Mouse (Mus musculus) limb, embryonic 10.5 days (tissue): ENCODE results near the gene Gm44579. TPM values are rescaled to one million over a fixed set of nuclear protein-coding genes. Genes with fewer than 3 reads are reported as not detected.

Source experiments
- DNase-seq: peaks from one replicate; pipeline ENCODE4 v3.0.0-alpha.2; 2017; ENCODE audit warnings: low spot score
- H3K27ac ChIP-seq: fragments of 300-500 bp; sonication (generic); 2 replicates; pipeline ENCODE4 v1.5.1; 2016; ENCODE audit warnings: mild to moderate bottlenecking
- H3K27me3 ChIP-seq: fragments of 300-500 bp; sonication (generic); 2 replicates; pipeline ENCODE4 v1.6.1; 2016; ENCODE audit warnings: low read depth, mild to moderate bottlenecking; ENCODE audit not compliant: poor library complexity, severe bottlenecking
- H3K36me3 ChIP-seq: fragments of 300-500 bp; sonication (generic); 2 replicates; pipeline ENCODE4 v1.6.1; 2016; ENCODE audit warnings: mild to moderate bottlenecking, moderate library complexity
- H3K4me1 ChIP-seq: fragments of 300-500 bp; sonication (generic); 2 replicates; pipeline ENCODE4 v1.6.1; 2016
- H3K4me3 ChIP-seq: fragments of 300-500 bp; sonication (generic); 2 replicates; pipeline ENCODE4 v1.5.1; 2016; ENCODE audit warnings: mild to moderate bottlenecking, moderate library complexity
- H3K9me3 ChIP-seq: fragments of 300-500 bp; sonication (generic); replicated peaks from 2 replicates; pipeline ENCODE4 v1.6.1; 2016; ENCODE audit warnings: mild to moderate bottlenecking
- WGBS: fragments of 180-500 bp; shearing (Covaris S2); methylation state at CpG from one replicate; pipeline ENCODE4 v1.1.7; 2016; 5-methylcytosine and 5-hydroxymethylcytosine counted together
- polyA plus RNA-seq: library from polyadenylated mRNA; unstranded; fragments of >200 nt; fragmentation: Nextera tagmentation; extraction: Ambion mirVana; gene quantifications from 2 replicates; pipeline ENCODE4 v1.2.1, GENCODE M21; 2016

The Gm44579 gene
- polyA plus RNA-seq, 1 experiment from 2014 or later, result not detected

DNA sequence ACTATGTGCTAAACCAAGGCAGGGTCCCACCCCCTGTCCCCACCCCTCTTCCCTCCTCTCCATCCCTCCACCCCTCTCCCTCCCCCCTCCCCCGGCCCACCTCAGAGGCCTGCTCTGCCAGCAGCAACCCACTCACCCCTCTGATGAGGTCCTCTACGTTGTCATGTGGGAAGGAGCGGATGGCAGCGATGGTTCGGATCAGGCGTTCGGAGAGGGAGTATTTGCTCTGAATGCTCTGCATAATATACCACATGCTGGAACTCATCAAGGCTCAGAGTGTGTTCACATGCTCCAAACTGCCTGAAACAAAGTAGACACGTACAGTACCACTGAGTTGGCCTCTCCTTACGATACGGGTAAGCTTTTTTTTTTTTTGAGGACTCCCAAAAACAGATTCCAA lies 78.3 kb downstream of the Gm44579 start:
- no peak for DNase-seq
- peaks cover 14% of the 10 kb centered on the region for H3K4me1 ChIP-seq
- no peak overlapping the region for H3K27ac ChIP-seq
- H3K4me3 ChIP-seq, result no peak overlapping the region
- no peaks in the 10 kb centered on the region for H3K27me3 ChIP-seq
- H3K9me3 ChIP-seq, result no peaks in the 10 kb centered on the region
- peaks cover 47% of the 10 kb centered on the region for H3K36me3 ChIP-seq
- 85% methylated on average over 10 of the region's 10 CpGs for WGBS

GRCm38 (mm10) chr15:98140809-98141208 lies 80.0 kb downstream of the Gm44579 start:
- no peak for DNase-seq
- H3K36me3 ChIP-seq, result peaks cover 64% of the 10 kb centered on the region
- 98% methylated on average over 5 of the region's 5 CpGs for WGBS
- H3K27me3 ChIP-seq, result no peaks in the 10 kb centered on the region
- H3K4me3 ChIP-seq, result no peak overlapping the region
- H3K4me1 ChIP-seq, result peaks cover 10% of the 10 kb centered on the region
- no peak overlapping the region for H3K27ac ChIP-seq
- no peaks in the 10 kb centered on the region for H3K9me3 ChIP-seq

DNA sequence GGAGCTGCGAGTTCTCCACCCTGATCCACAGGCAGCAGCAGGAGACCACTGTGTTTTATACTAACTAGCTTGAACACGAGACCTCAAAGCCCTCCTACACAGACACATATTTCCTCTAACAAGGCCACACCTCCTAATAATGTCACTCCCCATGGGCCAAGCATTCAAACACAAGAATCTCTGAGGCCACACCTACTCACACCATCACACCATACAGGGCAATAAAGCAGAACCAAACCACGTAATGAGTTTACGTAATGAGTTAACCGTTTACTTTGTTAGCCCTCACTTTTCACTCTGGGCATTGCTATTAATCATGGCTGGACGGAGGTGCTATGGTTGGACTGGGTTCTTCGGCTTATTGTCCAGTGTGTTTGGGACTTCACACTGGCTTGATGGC lies 81.0 kb downstream of the Gm44579 start:
- DNase-seq, result no peak
- H3K27ac ChIP-seq, result no peak overlapping the region
- WGBS, result 75% methylated on average over 7 of the region's 7 CpGs
- no peaks in the 10 kb centered on the region for H3K27me3 ChIP-seq
- no peak overlapping the region for H3K4me3 ChIP-seq
- H3K36me3 ChIP-seq, result peaks cover 75% of the 10 kb centered on the region
- no peaks in the 10 kb centered on the region for H3K9me3 ChIP-seq
- H3K4me1 ChIP-seq, result peaks cover 6% of the 10 kb centered on the region

DNA sequence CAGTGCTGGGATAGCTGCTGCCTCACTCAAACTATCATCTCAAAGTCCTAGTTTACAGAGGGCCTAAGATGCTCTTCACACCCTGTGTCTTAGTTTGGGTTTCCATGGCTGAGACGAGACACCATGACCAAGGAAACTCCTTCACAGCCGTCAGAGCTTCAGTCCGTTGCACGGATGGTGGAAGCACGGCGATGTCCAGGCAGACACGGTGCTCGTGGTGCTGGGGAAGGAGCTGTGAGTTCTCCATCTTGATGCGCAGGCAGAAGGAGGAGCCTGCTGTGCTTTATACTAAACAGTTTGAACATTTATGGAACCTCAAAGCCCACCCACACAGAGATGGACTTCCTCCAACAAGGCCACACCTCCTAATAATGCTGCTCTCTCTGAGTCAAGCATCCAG lies 83.9 kb downstream of the Gm44579 start:
- WGBS, result 92% methylated on average over 9 of the region's 9 CpGs
- H3K9me3 ChIP-seq, result no peaks in the 10 kb centered on the region
- no peaks in the 10 kb centered on the region for H3K4me1 ChIP-seq
- H3K4me3 ChIP-seq, result no peak overlapping the region
- no peaks in the 10 kb centered on the region for H3K27me3 ChIP-seq
- no peak for DNase-seq
- H3K27ac ChIP-seq, result no peak overlapping the region
- peaks cover 95% of the 10 kb centered on the region for H3K36me3 ChIP-seq

Other genes starting within 250 kb of the Gm44579 start
- gene Col2a1, start 216.3 kb downstream of the Gm44579 start, polyA plus RNA-seq, result 72.8 and 186 TPM in 2 replicates
- gene Pfkm, start 128.4 kb downstream of the Gm44579 start, polyA plus RNA-seq, result 36.3 and 42.9 TPM in 2 replicates
- gene Senp1, start 127.2 kb downstream of the Gm44579 start, polyA plus RNA-seq, result 46.8 and 51.6 TPM in 2 replicates
- gene Asb8, start 55.4 kb downstream of the Gm44579 start, polyA plus RNA-seq, result 36.1 and 40.4 TPM in 2 replicates
- gene Ccdc184, start 53.8 kb downstream of the Gm44579 start, polyA plus RNA-seq, result 0.11 and 0.33 TPM in 2 replicates
- gene Olfr288, start 25.4 kb downstream of the Gm44579 start, polyA plus RNA-seq, result not detected in 2 replicates
- gene Olfr287, start 79 bp upstream of the Gm44579 start, polyA plus RNA-seq, result not detected in 2 replicates
- gene Olfr286, start 13.5 kb upstream of the Gm44579 start, polyA plus RNA-seq, result not detected in 2 replicates
- not detected in 2 replicates for gene H1fnt, start 36.3 kb upstream of the Gm44579 start, polyA plus RNA-seq
- 0.08 and 0.11 TPM in 2 replicates for gene Zfp641, start 75.2 kb upstream of the Gm44579 start, polyA plus RNA-seq
- not detected in 2 replicates for gene Olfr285, start 96.4 kb upstream of the Gm44579 start, polyA plus RNA-seq
- not detected in 2 replicates for gene Olfr284, start 120.0 kb upstream of the Gm44579 start, polyA plus RNA-seq
- not detected in 2 replicates for gene Olfr283, start 160.0 kb upstream of the Gm44579 start, polyA plus RNA-seq
- not detected in 2 replicates for gene Olfr282, start 210.2 kb upstream of the Gm44579 start, polyA plus RNA-seq
- not detected in 2 replicates for gene Olfr281, start 231.6 kb upstream of the Gm44579 start, polyA plus RNA-seq
- gene OR5BS1P, start 248.9 kb upstream of the Gm44579 start, polyA plus RNA-seq, result not detected in 2 replicates